Mouse (Mus musculus): ENCODE results near the gene Wdr37. TPM values are rescaled to one million over a fixed set of nuclear protein-coding genes. Genes with fewer than 3 reads are reported as not detected.

Gene Wdr37
- polyA plus RNA-seq, 1 experiment from 2014 or later = 7.2 TPM

Small RNAs within 50 kb of the gene (microRNA-seq; reads per million reads assigned to microRNA genes)
- gene Gm22750 = not detected

Other genes with a start within 250 kb of the Wdr37 start
- gene Idi1, start 13.6 kb upstream of the Wdr37 start, polyA plus RNA-seq (2015; fragmentation: Nextera tagmentation; extraction: Ambion mirVana) = 82.0 and 85.3 TPM in 2 replicates
- gene Gm9745, start 76.3 kb upstream of the Wdr37 start, polyA plus RNA-seq (2015; fragmentation: Nextera tagmentation; extraction: Ambion mirVana) = not detected in 2 replicates
- gene Idi2, start 81.0 kb upstream of the Wdr37 start, polyA plus RNA-seq (2015; fragmentation: Nextera tagmentation; extraction: Ambion mirVana) = not detected in 2 replicates
- gene Gtpbp4, start 124.2 kb upstream of the Wdr37 start, polyA plus RNA-seq (2015; fragmentation: Nextera tagmentation; extraction: Ambion mirVana) = 34.9 and 35.9 TPM in 2 replicates
- 22.2 and 24.1 TPM in 2 replicates for gene Larp4b, start 222.0 kb upstream of the Wdr37 start, polyA plus RNA-seq (2015; fragmentation: Nextera tagmentation; extraction: Ambion mirVana)

All from liver, embryonic 15.5 days (tissue).